Mouse (Mus musculus) heart, embryonic 15.5 days (tissue): ENCODE data around the gene Asb17. TPM values are rescaled to one million over a fixed set of nuclear protein-coding genes. Genes with fewer than 3 reads are reported as not detected.

ENCODE experiments used
- ATAC-seq: fragments of 200-750 bp; cut with Nextera tagmentation; replicated peaks from 2 replicates; pipeline ENCODE4 v1.8.0; 2017; ENCODE audit warnings: low read depth, moderate TSS enrichment; ENCODE audit not compliant: insufficient number of reproducible peaks, insufficient read depth, low FRiP score
- H3K27ac ChIP-seq: fragments of 300-500 bp; sonication (generic); 2 replicates; pipeline ENCODE4 v1.5.1; 2015; ENCODE audit warnings: mild to moderate bottlenecking, inconsistent platforms
- H3K27me3 ChIP-seq: fragments of 300-500 bp; sonication (generic); 2 replicates; pipeline ENCODE4 v1.6.1; 2015; ENCODE audit warnings: inconsistent platforms
- H3K36me3 ChIP-seq: fragments of 300-500 bp; sonication (generic); 2 replicates; pipeline ENCODE4 v1.6.1; 2015; ENCODE audit warnings: mild to moderate bottlenecking, inconsistent platforms
- H3K4me1 ChIP-seq: fragments of 300-500 bp; sonication (generic); replicated peaks from 2 replicates; pipeline ENCODE4 v1.6.1; 2015; ENCODE audit warnings: inconsistent platforms
- H3K4me2 ChIP-seq: fragments of 300-500 bp; sonication (generic); 2 replicates; pipeline ENCODE4 v1.6.1; 2015; ENCODE audit warnings: inconsistent platforms, mild to moderate bottlenecking, moderate library complexity
- H3K4me3 ChIP-seq: fragments of 300-500 bp; sonication (generic); 2 replicates; pipeline ENCODE4 v1.5.1; 2015; ENCODE audit warnings: mild to moderate bottlenecking, inconsistent platforms
- H3K9ac ChIP-seq: fragments of 300-500 bp; sonication (generic); 2 replicates; pipeline ENCODE4 v1.6.1; 2015; ENCODE audit warnings: mild to moderate bottlenecking, inconsistent platforms
- H3K9me3 ChIP-seq: fragments of 300-500 bp; sonication (generic); replicated peaks from 2 replicates; pipeline ENCODE4 v1.6.1; 2016; ENCODE audit warnings: inconsistent platforms
- WGBS: fragments of 180-500 bp; shearing (Covaris S2); methylation state at CpG from one replicate; pipeline ENCODE4 v1.1.7; 2015; ENCODE audit warnings: mixed read lengths; 5-methylcytosine and 5-hydroxymethylcytosine counted together
- polyA plus RNA-seq: library from polyadenylated mRNA; unstranded; fragments of >200 nt; fragmentation: Nextera tagmentation; extraction: Ambion mirVana; gene quantifications from 2 replicates; pipeline ENCODE4 v1.2.1, GENCODE M21; 2015

The Asb17 gene
- 0.11 and 0.15 TPM in 2 replicates for polyA plus RNA-seq

GRCm38 (mm10) chr3:153844030-153844429, at the start of gene Asb17:
TSS of gene Asb17 (plus strand) at chr3:153844209.
- H3K27me3 ChIP-seq: peaks cover 7% of the 10 kb centered on the region; the same call in 1 of the 2 replicates

DNA sequence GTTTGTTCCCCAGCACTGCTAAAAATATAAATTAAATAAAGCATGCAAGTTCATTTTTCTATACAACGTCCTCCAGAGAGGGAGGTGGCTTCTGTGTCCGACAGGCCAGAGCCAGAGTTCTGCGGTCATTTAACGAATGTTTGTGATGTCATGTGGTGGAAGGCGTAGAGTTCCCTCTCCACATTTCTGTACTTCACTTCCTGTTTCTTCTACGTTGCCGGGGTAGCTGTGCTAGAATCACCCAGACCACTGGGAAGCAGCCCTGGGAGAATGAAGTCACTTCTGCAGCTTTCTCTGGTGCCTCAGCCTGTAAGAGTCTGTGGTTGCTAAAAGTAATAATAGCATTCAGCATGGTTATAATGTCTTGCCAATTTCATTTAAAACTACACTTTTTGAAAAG, 46.4 kb upstream of the Asb17 start:
- H3K27ac ChIP-seq: no peak overlapping the region
- no peaks in the 10 kb centered on the region for H3K4me1 ChIP-seq
- H3K9ac ChIP-seq: no peak overlapping the region
- no peak overlapping the region for H3K4me3 ChIP-seq
- H3K4me2 ChIP-seq: no peak overlapping the region
- 43% methylated on average over 7 of the region's 7 CpGs for WGBS
- H3K36me3 ChIP-seq: no peaks in the 10 kb centered on the region
- no peaks in the 10 kb centered on the region for H3K9me3 ChIP-seq
- no peak for ATAC-seq
- no peaks in the 10 kb centered on the region for H3K27me3 ChIP-seq

More at GRCm38 (mm10) chr3:153844030-153844429, at the start of gene Asb17:
- no peak for ATAC-seq
- 75% methylated on average over 10 of the region's 10 CpGs for WGBS
- Histone ChIP-seq H3K36me3 (no peaks in the 10 kb centered on the region), H3K9me3 (no peaks in the 10 kb centered on the region), H3K27ac (no peak within 1 kb of the TSS), H3K4me1 (peaks cover 2% of the 10 kb centered on the region; the same call in 1 of the 2 replicates), H3K9ac (no peak within 1 kb of the TSS), H3K4me3 (no peak within 1 kb of the TSS), H3K4me2 (no peak within 1 kb of the TSS)

- no peaks in the 10 kb centered on the region for H3K36me3 ChIP-seq
- ATAC-seq: no peak
- H3K4me3 ChIP-seq: no peak overlapping the region
- no peak overlapping the region for H3K9ac ChIP-seq
- H3K4me2 ChIP-seq: no peak overlapping the region
- H3K9me3 ChIP-seq: no peaks in the 10 kb centered on the region
- H3K27ac ChIP-seq: no peak overlapping the region
- no peaks in the 10 kb centered on the region for H3K27me3 ChIP-seq
- WGBS: 91% methylated on average over 11 of the region's 11 CpGs
- no peaks in the 10 kb centered on the region for H3K4me1 ChIP-seq
These were observed 44.4 kb upstream of the Asb17 start for GRCm38 (mm10) chr3:153799603-153800002.

DNA sequence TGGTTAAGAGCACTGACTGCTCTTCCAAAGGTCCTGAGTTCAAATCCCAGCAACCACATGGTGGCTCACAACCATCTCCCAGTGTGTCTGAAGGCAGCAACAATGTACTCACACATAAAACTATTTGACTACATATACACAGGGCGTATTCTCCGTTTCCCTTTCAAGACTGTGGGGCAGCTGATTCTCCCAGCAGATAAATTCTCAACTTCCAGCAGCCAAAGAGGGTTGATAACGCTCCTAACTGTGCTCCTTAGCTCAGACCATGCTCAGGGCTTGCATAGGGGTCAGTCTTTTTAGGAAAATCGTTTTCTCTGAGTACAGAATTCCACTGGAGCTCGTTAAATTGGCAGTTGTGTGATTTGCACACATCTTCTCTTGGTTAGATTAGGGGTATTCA, 43.3 kb upstream of the Asb17 start:
- WGBS: 72% methylated on average over 5 of the region's 5 CpGs
- no peaks in the 10 kb centered on the region for H3K36me3 ChIP-seq
- no peak overlapping the region for H3K27ac ChIP-seq
- H3K9ac ChIP-seq: no peak overlapping the region
- H3K9me3 ChIP-seq: no peaks in the 10 kb centered on the region
- no peak overlapping the region for H3K4me3 ChIP-seq
- ATAC-seq: no peak
- H3K4me2 ChIP-seq: no peak overlapping the region
- H3K27me3 ChIP-seq: no peaks in the 10 kb centered on the region
- H3K4me1 ChIP-seq: no peaks in the 10 kb centered on the region

- H3K4me3 ChIP-seq: no peak overlapping the region
- WGBS: 67% methylated on average over 6 of the region's 6 CpGs
These were observed 42.5 kb upstream of the Asb17 start for GRCm38 (mm10) chr3:153801541-153801940.

DNA sequence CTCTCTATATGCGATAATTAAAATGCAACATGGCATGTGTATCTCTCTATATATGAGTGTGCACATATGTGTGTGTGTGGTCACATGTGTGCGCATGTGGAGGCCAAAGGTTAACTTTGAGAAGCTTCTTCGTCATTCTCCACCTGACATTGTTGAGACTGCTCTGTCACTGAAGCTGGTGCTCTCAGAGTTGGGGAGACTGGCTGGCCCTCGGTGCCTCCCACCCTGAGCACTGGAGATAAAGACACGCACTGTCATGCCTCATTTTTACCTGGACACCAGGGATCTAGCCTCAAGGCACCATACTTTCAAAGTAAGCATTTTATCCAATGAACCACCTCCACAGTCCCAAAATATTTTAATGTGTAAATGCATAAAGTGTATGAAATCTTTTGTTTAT, 41.4 kb upstream of the Asb17 start:
- no peaks in the 10 kb centered on the region for H3K27me3 ChIP-seq
- no peak overlapping the region for H3K4me3 ChIP-seq

More at GRCm38 (mm10) chr3:153801541-153801940, 42.5 kb upstream of the Asb17 start:
- Histone ChIP-seq H3K36me3 (no peaks in the 10 kb centered on the region), H3K27me3 (no peaks in the 10 kb centered on the region), H3K9me3 (no peaks in the 10 kb centered on the region), H3K27ac (no peak overlapping the region), H3K9ac (no peak overlapping the region), H3K4me1 (peaks cover 4% of the 10 kb centered on the region), H3K4me2 (no peak overlapping the region)
- ATAC-seq: no peak

DNA sequence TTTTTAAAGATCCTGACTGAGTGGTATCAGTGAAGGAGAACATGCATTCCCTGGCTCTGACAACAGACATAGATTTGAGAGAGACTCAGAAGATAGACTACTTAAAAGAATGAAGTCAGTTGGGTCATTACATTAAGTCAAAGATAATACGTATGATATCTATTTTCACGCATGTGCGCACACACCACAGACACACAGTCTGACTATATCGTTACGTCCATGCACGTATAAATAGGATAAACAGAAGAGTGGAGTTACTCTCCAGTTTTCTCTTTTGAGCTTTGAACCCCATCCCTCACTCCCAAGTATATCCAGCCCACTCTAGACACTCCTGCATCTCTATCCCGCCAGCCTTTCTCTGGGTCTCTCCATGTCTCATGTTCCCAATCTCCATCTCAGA, 40.0 kb upstream of the Asb17 start:
- no peak overlapping the region for H3K4me2 ChIP-seq
- H3K4me3 ChIP-seq: no peak overlapping the region
- 88% methylated on average over 7 of the region's 7 CpGs for WGBS
- H3K27ac ChIP-seq: no peak overlapping the region
- H3K9ac ChIP-seq: no peak overlapping the region
- no peaks in the 10 kb centered on the region for H3K27me3 ChIP-seq
- no peaks in the 10 kb centered on the region for H3K36me3 ChIP-seq
- no peak for ATAC-seq
- H3K4me1 ChIP-seq: peaks cover 4% of the 10 kb centered on the region
- H3K9me3 ChIP-seq: no peaks in the 10 kb centered on the region

More for the DNA sequence above, 41.4 kb upstream of the Asb17 start:
- no peak for ATAC-seq
- Histone ChIP-seq H3K4me1 (peaks cover 4% of the 10 kb centered on the region), H3K9ac (no peak overlapping the region), H3K36me3 (no peaks in the 10 kb centered on the region), H3K27ac (no peak overlapping the region), H3K4me2 (no peak overlapping the region), H3K9me3 (no peaks in the 10 kb centered on the region)
- 80% methylated on average over 5 of the region's 5 CpGs for WGBS

DNA sequence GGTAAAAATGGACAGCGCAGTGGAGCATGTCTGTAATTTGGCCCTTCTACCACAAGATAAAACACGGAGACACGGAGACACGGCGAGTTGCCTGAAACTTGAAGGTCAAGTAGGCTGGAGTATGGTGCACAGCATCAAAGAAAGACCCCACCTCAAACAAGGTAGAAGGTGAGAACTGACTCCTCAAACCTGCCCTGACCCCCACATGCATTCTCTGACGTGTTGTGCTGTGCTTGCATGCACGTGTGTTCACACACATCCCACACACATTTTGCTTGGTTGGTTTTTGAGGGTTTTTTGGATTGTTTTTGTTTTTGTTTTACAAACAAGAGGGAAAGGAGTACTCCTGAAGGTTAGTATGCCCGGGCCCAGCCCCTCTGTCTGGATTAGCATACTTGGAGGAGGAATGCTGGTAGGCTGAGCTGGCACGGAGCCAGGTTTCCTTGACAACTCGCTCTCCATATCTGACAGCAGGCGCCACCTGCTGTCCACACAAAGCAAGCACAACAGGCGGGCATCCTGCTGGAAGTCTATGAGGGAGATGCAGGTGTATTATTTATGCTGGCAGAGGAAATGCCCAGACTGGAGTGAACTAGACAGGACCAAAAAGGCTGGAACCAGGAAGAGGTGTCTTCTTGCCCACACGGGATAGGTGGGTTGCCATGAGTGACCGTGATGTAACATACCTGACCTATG, 37.8 kb upstream of the Asb17 start:
- H3K9ac ChIP-seq: no peak overlapping the region
- no peak overlapping the region for H3K27ac ChIP-seq
- WGBS: 30% methylated on average over 14 of the region's 14 CpGs
- H3K9me3 ChIP-seq: no peaks in the 10 kb centered on the region
- H3K4me3 ChIP-seq: no peak overlapping the region
- H3K27me3 ChIP-seq: no peaks in the 10 kb centered on the region
- H3K36me3 ChIP-seq: no peaks in the 10 kb centered on the region
- no peak; the same call in 1 of the 2 replicates for ATAC-seq
- H3K4me2 ChIP-seq: peak overlapping the region; percentile 30; the same call in 1 of the 2 replicates
- peaks cover 4% of the 10 kb centered on the region for H3K4me1 ChIP-seq

DNA sequence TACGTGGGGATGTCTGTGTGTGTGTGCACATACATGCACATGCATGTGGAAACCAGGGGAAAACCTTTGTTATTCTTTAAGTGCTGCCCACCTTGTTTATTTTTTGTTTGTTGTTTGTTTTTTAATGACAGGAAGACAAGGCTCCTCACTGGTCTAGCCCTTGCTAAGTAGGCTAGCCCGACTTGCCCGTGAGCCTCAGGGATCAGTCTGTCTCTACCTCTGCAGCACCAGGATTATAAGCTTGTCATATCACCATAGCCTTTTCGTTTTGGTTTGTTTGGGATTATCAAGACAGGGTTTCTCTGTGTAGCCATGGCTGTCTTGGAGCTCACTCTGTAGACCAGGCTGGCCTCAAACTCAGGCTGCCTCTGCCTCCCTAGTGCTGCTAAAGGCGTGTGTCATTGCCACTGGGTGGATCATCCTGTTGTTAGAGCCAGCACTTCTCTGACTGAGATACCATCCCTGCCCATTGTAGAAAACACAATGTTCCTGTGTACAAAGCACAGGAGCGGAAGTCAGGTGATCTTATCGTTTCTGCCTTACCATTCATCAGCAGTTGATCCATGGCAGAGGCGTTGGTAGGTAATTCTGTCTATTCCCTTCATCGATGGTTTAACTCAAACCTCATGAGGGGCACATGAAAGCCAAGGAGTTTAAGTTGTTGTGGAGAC, 37.1 kb upstream of the Asb17 start:
- H3K9me3 ChIP-seq: no peaks in the 10 kb centered on the region
- no peak overlapping the region for H3K9ac ChIP-seq
- no peak overlapping the region for H3K4me3 ChIP-seq
- no peak for ATAC-seq
- no peaks in the 10 kb centered on the region for H3K36me3 ChIP-seq
- no peak overlapping the region for H3K4me2 ChIP-seq
- no peak overlapping the region for H3K27ac ChIP-seq
- no peaks in the 10 kb centered on the region for H3K27me3 ChIP-seq
- WGBS: 83% methylated on average over 9 of the region's 9 CpGs
- H3K4me1 ChIP-seq: peaks cover 4% of the 10 kb centered on the region

- no peaks in the 10 kb centered on the region for H3K27me3 ChIP-seq
- H3K4me1 ChIP-seq: peaks cover 4% of the 10 kb centered on the region
- ATAC-seq: no peak
- H3K9ac ChIP-seq: no peak overlapping the region
- no peak overlapping the region for H3K27ac ChIP-seq
- H3K9me3 ChIP-seq: no peaks in the 10 kb centered on the region
- H3K36me3 ChIP-seq: no peaks in the 10 kb centered on the region
- 79% methylated on average over 9 of the region's 9 CpGs for WGBS
- no peak overlapping the region for H3K4me3 ChIP-seq
- H3K4me2 ChIP-seq: no peak overlapping the region
These were observed 36.4 kb upstream of the Asb17 start for GRCm38 (mm10) chr3:153807444-153808149.

GRCm38 (mm10) chr3:153808406-153808805, 35.6 kb upstream of the Asb17 start:
- Histone ChIP-seq H3K4me2 (no peak overlapping the region), H3K9ac (no peak overlapping the region), H3K27ac (no peak overlapping the region), H3K9me3 (no peaks in the 10 kb centered on the region), H3K36me3 (no peaks in the 10 kb centered on the region), H3K4me3 (no peak overlapping the region), H3K27me3 (no peaks in the 10 kb centered on the region), H3K4me1 (peaks cover 4% of the 10 kb centered on the region)
- no peak for ATAC-seq
- WGBS: 68% methylated on average over 13 of the region's 13 CpGs
